Mouse (Mus musculus) neutrophil, adult 5-6 weeks (primary cell): Measurements from ENCODE around the gene Kif16b. TPM values are rescaled to one million over a fixed set of nuclear protein-coding genes. Genes with fewer than 3 reads are reported as not detected.

ENCODE experiments used
- ATAC-seq: fragments of 151-379, 151-347 bp; 2 replicates; pipeline ENCODE4 v1.8.0; 2017; ENCODE audit warnings: mild to moderate bottlenecking, moderate TSS enrichment; ENCODE audit not compliant: insufficient number of reproducible peaks, poor library complexity, low FRiP score, severe bottlenecking; ENCODE audit errors: extremely low read depth
- total RNA-seq: library from RNA; stranded (forward); fragments of 200-1000 nt; gene quantifications from 2 replicates; pipeline ENCODE4 v1.2.3, GENCODE M21; 2017

Kif16b gene
- total RNA-seq, 1 experiment from 2014 or later: 22.2 TPM

GRCm38 (mm10) chr2:142879257-142879818 lies 22.0 kb downstream of the Kif16b start:
- no peak for ATAC-seq

GRCm38 (mm10) chr2:142876636-142877035 lies 24.7 kb downstream of the Kif16b start:
- no peak for ATAC-seq

- ATAC-seq: no peak
Measured at GRCm38 (mm10) chr2:142875936-142876335, 25.4 kb downstream of the Kif16b start.

- ATAC-seq: no peak
Measured at GRCm38 (mm10) chr2:142874562-142874961, 26.8 kb downstream of the Kif16b start.

- ATAC-seq: no peak
Measured at GRCm38 (mm10) chr2:142870055-142870454, 31.3 kb downstream of the Kif16b start.

GRCm38 (mm10) chr2:142867481-142867880 lies 33.9 kb downstream of the Kif16b start:
- no peak for ATAC-seq

- ATAC-seq: no peak
Measured at GRCm38 (mm10) chr2:142860994-142861393, 40.3 kb downstream of the Kif16b start.

- no peak for ATAC-seq
Measured at GRCm38 (mm10) chr2:142859452-142859851, 41.9 kb downstream of the Kif16b start.

- ATAC-seq: no peak
Measured at GRCm38 (mm10) chr2:142838775-142839174, 62.6 kb downstream of the Kif16b start.

- no peak for ATAC-seq
Measured at GRCm38 (mm10) chr2:142838118-142838517, 63.2 kb downstream of the Kif16b start.

GRCm38 (mm10) chr2:142834751-142835150 lies 66.6 kb downstream of the Kif16b start:
- ATAC-seq: no peak

- ATAC-seq: no peak
Measured at GRCm38 (mm10) chr2:142832617-142833422, 68.5 kb downstream of the Kif16b start.

GRCm38 (mm10) chr2:142813033-142813432 lies 88.3 kb downstream of the Kif16b start:
- no peak for ATAC-seq

- ATAC-seq: no peak
Measured at GRCm38 (mm10) chr2:142803760-142804448, 97.4 kb downstream of the Kif16b start.

GRCm38 (mm10) chr2:142797310-142797709 lies 104.0 kb downstream of the Kif16b start:
- ATAC-seq: no peak

- ATAC-seq: no peak
Measured at GRCm38 (mm10) chr2:142775358-142775757, 126.0 kb downstream of the Kif16b start.

- ATAC-seq: no peak
Measured at GRCm38 (mm10) chr2:142774752-142775151, 126.6 kb downstream of the Kif16b start.

- ATAC-seq: no peak
Measured at GRCm38 (mm10) chr2:142769647-142770121, 131.6 kb downstream of the Kif16b start.

- no peak for ATAC-seq
Measured at GRCm38 (mm10) chr2:142764276-142764675, 137.1 kb downstream of the Kif16b start.

- no peak for ATAC-seq
Measured at GRCm38 (mm10) chr2:142760843-142761242, 140.5 kb downstream of the Kif16b start.
